Mouse (Mus musculus): ENCODE data around the gene Cd164l2. TPM values are rescaled to one million over a fixed set of nuclear protein-coding genes. Genes with fewer than 3 reads are reported as not detected.

The Cd164l2 gene
- polyA plus RNA-seq, 1 experiment from 2014 or later, result 19.1 TPM

GRCm38 (mm10) chr4:133189396-133189795 is 22.5 kb upstream of the Cd164l2 start:
- ATAC-seq (replicated peaks; ENCODE audit: low FRiP score, low read depth), result no peak
- H3K4me2 ChIP-seq (ENCODE audit: low read length), result no peak overlapping the region
- no peak overlapping the region for H3K27ac ChIP-seq
- DNase-seq (ENCODE audit: low spot score), result no peak
- no peak for TF ChIP-seq CTCF (IDR thresholded peaks at IDR 0.05; ENCODE audit: low read depth)
- H3K4me1 ChIP-seq (replicated peaks; ENCODE audit: insufficient read depth, low read length), result 0 out of 2 replicates have a peak, but pooled peaks cover 10% of the 10 kb centered on the region
- no peak overlapping the region for H3K9ac ChIP-seq (ENCODE audit: low read depth, low read length)
- 53% methylated on average over 10 of the region's 10 CpGs for WGBS
- H3K36me3 ChIP-seq (ENCODE audit: insufficient read depth, low read length), result peaks cover 44% of the 10 kb centered on the region
- no peaks in the 10 kb centered on the region for H3K27me3 ChIP-seq (ENCODE audit: insufficient read depth, low read length)
- H3K4me3 ChIP-seq (replicated peaks; ENCODE audit: low read depth, low read length), result no peak overlapping the region
- no peaks in the 10 kb centered on the region for H3K9me3 ChIP-seq (replicated peaks; ENCODE audit: low read length)

- ATAC-seq (replicated peaks; ENCODE audit: low FRiP score, low read depth), result no peak
- H3K9me3 ChIP-seq (replicated peaks; ENCODE audit: low read length), result no peaks in the 10 kb centered on the region
- 85% methylated on average over 11 of the region's 11 CpGs for WGBS
Measured at GRCm38 (mm10) chr4:133194482-133194881, 17.4 kb upstream of the Cd164l2 start.

GRCm38 (mm10) chr4:133195014-133195413 is 16.9 kb upstream of the Cd164l2 start:
- 66% methylated on average over 4 of the region's 4 CpGs for WGBS
- H3K36me3 ChIP-seq (ENCODE audit: insufficient read depth, low read length), result peaks cover 42% of the 10 kb centered on the region

More at GRCm38 (mm10) chr4:133194482-133194881, 17.4 kb upstream of the Cd164l2 start:
- TF ChIP-seq CTCF (IDR thresholded peaks at IDR 0.05; ENCODE audit: low read depth), result no peak
- DNase-seq (ENCODE audit: low spot score), result no peak
- H3K4me3 ChIP-seq (replicated peaks; ENCODE audit: low read depth, low read length), result no peak overlapping the region
- H3K36me3 ChIP-seq (ENCODE audit: insufficient read depth, low read length), result peaks cover 46% of the 10 kb centered on the region
- peaks cover 23% of the 10 kb centered on the region for H3K4me1 ChIP-seq (replicated peaks; ENCODE audit: insufficient read depth, low read length)
- H3K9ac ChIP-seq (ENCODE audit: low read depth, low read length), result no peak overlapping the region
- no peaks in the 10 kb centered on the region for H3K27me3 ChIP-seq (ENCODE audit: insufficient read depth, low read length)
- no peak overlapping the region for H3K4me2 ChIP-seq (ENCODE audit: low read length)
- no peak overlapping the region for H3K27ac ChIP-seq

GRCm38 (mm10) chr4:133196136-133196535 is 15.8 kb upstream of the Cd164l2 start:
- WGBS, result 78% methylated on average over 2 of the region's 2 CpGs
- Histone ChIP-seq H3K4me3 (replicated peaks; ENCODE audit: low read depth, low read length) (no peak overlapping the region), H3K9ac (ENCODE audit: low read depth, low read length) (no peak overlapping the region), H3K36me3 (ENCODE audit: insufficient read depth, low read length) (peaks cover 33% of the 10 kb centered on the region), H3K4me1 (replicated peaks; ENCODE audit: insufficient read depth, low read length) (peaks cover 36% of the 10 kb centered on the region), H3K27ac (peak overlapping the region; percentile 88; the same call in 1 of the 2 replicates), H3K9me3 (replicated peaks; ENCODE audit: low read length) (no peaks in the 10 kb centered on the region), H3K27me3 (ENCODE audit: insufficient read depth, low read length) (no peaks in the 10 kb centered on the region), H3K4me2 (ENCODE audit: low read length) (no peak overlapping the region)
- no peak for DNase-seq (ENCODE audit: low spot score)
- ATAC-seq (replicated peaks; ENCODE audit: low FRiP score, low read depth), result no peak
- TF ChIP-seq CTCF (IDR thresholded peaks at IDR 0.05; ENCODE audit: low read depth), result no peak

More at GRCm38 (mm10) chr4:133195014-133195413, 16.9 kb upstream of the Cd164l2 start:
- Histone ChIP-seq H3K27ac (no peak overlapping the region), H3K4me1 (replicated peaks; ENCODE audit: insufficient read depth, low read length) (peaks cover 27% of the 10 kb centered on the region), H3K9ac (ENCODE audit: low read depth, low read length) (no peak overlapping the region), H3K9me3 (replicated peaks; ENCODE audit: low read length) (no peaks in the 10 kb centered on the region), H3K4me3 (replicated peaks; ENCODE audit: low read depth, low read length) (no peak overlapping the region), H3K27me3 (ENCODE audit: insufficient read depth, low read length) (no peaks in the 10 kb centered on the region), H3K4me2 (ENCODE audit: low read length) (no peak overlapping the region)
- no peak for DNase-seq (ENCODE audit: low spot score)
- no peak for ATAC-seq (replicated peaks; ENCODE audit: low FRiP score, low read depth)
- TF ChIP-seq CTCF (IDR thresholded peaks at IDR 0.05; ENCODE audit: low read depth), result no peak

- Histone ChIP-seq H3K27me3 (ENCODE audit: insufficient read depth, low read length) (no peaks in the 10 kb centered on the region), H3K36me3 (ENCODE audit: insufficient read depth, low read length) (peaks cover 30% of the 10 kb centered on the region), H3K4me3 (replicated peaks; ENCODE audit: low read depth, low read length) (no peak overlapping the region), H3K27ac (peak overlapping the region; percentile 88), H3K9ac (ENCODE audit: low read depth, low read length) (no peak overlapping the region), H3K9me3 (replicated peaks; ENCODE audit: low read length) (no peaks in the 10 kb centered on the region), H3K4me1 (replicated peaks; ENCODE audit: insufficient read depth, low read length) (peaks cover 36% of the 10 kb centered on the region), H3K4me2 (ENCODE audit: low read length) (no peak overlapping the region)
- ATAC-seq (replicated peaks; ENCODE audit: low FRiP score, low read depth) (0 out of 2 replicates have a peak, but pooled peaks have one; percentile 8), DNase-seq (ENCODE audit: low spot score) (no peak)
- no peak for TF ChIP-seq CTCF (IDR thresholded peaks at IDR 0.05; ENCODE audit: low read depth)
- WGBS, result 16% methylated on average over 7 of the region's 7 CpGs
Measured at GRCm38 (mm10) chr4:133196852-133197251, 15.1 kb upstream of the Cd164l2 start.

- Histone ChIP-seq H3K27ac (peak overlapping the region; percentile 88), H3K36me3 (ENCODE audit: insufficient read depth, low read length) (peaks cover 27% of the 10 kb centered on the region), H3K4me3 (replicated peaks; ENCODE audit: low read depth, low read length) (no peak overlapping the region), H3K9me3 (replicated peaks; ENCODE audit: low read length) (no peaks in the 10 kb centered on the region), H3K9ac (ENCODE audit: low read depth, low read length) (0 out of 2 replicates have a peak overlapping the region, but pooled peaks have one; percentile 13), H3K4me1 (replicated peaks; ENCODE audit: insufficient read depth, low read length) (peaks cover 36% of the 10 kb centered on the region), H3K27me3 (ENCODE audit: insufficient read depth, low read length) (no peaks in the 10 kb centered on the region), H3K4me2 (ENCODE audit: low read length) (no peak overlapping the region)
- no peak for DNase-seq (ENCODE audit: low spot score)
- no peak for TF ChIP-seq CTCF (IDR thresholded peaks at IDR 0.05; ENCODE audit: low read depth)
- ATAC-seq (replicated peaks; ENCODE audit: low FRiP score, low read depth), result no peak
- WGBS, result 30% methylated on average over 5 of the region's 5 CpGs
Measured at GRCm38 (mm10) chr4:133197355-133197754, 14.6 kb upstream of the Cd164l2 start.

- H3K4me1 ChIP-seq (replicated peaks; ENCODE audit: insufficient read depth, low read length), result peaks cover 36% of the 10 kb centered on the region
- peaks cover 22% of the 10 kb centered on the region for H3K36me3 ChIP-seq (ENCODE audit: insufficient read depth, low read length)
- DNase-seq (ENCODE audit: low spot score) (no peak), ATAC-seq (replicated peaks; ENCODE audit: low FRiP score, low read depth) (peak; percentile 63)
- H3K4me2 ChIP-seq (ENCODE audit: low read length), result no peak overlapping the region
- H3K9me3 ChIP-seq (replicated peaks; ENCODE audit: low read length), result no peaks in the 10 kb centered on the region
- WGBS, result 36% methylated on average over 13 of the region's 13 CpGs
- no peak for TF ChIP-seq CTCF (IDR thresholded peaks at IDR 0.05; ENCODE audit: low read depth)
- no peak overlapping the region for H3K4me3 ChIP-seq (replicated peaks; ENCODE audit: low read depth, low read length)
- peak overlapping the region; percentile 88 for H3K27ac ChIP-seq
- H3K27me3 ChIP-seq (ENCODE audit: insufficient read depth, low read length), result no peaks in the 10 kb centered on the region
- H3K9ac ChIP-seq (ENCODE audit: low read depth, low read length), result no peak overlapping the region
Measured at GRCm38 (mm10) chr4:133197801-133198286, 14.1 kb upstream of the Cd164l2 start.
